Mouse (Mus musculus) forebrain, embryonic 12.5 days (tissue): ENCODE measurements at regions not wholly inside any gene's neighbourhood (a gene's known extent, or its start where the extent isn't known, plus 50 kb on each side); places are given as distances from the start of the nearest gene placed in this dataset.

Experiments used
- ATAC-seq: fragments of 200-750 bp; cut with Nextera tagmentation; 2 replicates; pipeline ENCODE4 v1.8.0; 2017; ENCODE audit warnings: moderate TSS enrichment; ENCODE audit not compliant: low FRiP score
- H3K27ac ChIP-seq: fragments of 300-500 bp; sonication (generic); 2 replicates; pipeline ENCODE4 v1.5.1; 2016; ENCODE audit warnings: mild to moderate bottlenecking
- H3K27me3 ChIP-seq: fragments of 300-500 bp; sonication (generic); 2 replicates; pipeline ENCODE4 v1.6.1; 2016; ENCODE audit warnings: mild to moderate bottlenecking
- H3K36me3 ChIP-seq: fragments of 300-500 bp; sonication (generic); replicated peaks from 2 replicates; pipeline ENCODE4 v1.6.1; 2016; ENCODE audit warnings: mild to moderate bottlenecking
- H3K4me1 ChIP-seq: fragments of 300-500 bp; sonication (generic); 2 replicates; pipeline ENCODE4 v1.6.1; 2016
- H3K4me2 ChIP-seq: fragments of 300-500 bp; sonication (generic); 2 replicates; pipeline ENCODE4 v1.6.1; 2016; ENCODE audit warnings: mild to moderate bottlenecking, moderate library complexity
- H3K4me3 ChIP-seq: fragments of 300-500 bp; sonication (generic); replicated peaks from 2 replicates; pipeline ENCODE4 v1.5.1; 2016; ENCODE audit warnings: mild to moderate bottlenecking
- H3K9ac ChIP-seq: fragments of 300-500 bp; sonication (generic); 2 replicates; pipeline ENCODE4 v1.6.1; 2016; ENCODE audit warnings: mild to moderate bottlenecking
- H3K9me3 ChIP-seq: fragments of 300-500 bp; sonication (generic); 2 replicates; pipeline ENCODE4 v1.6.1; 2016
- WGBS: fragments of 180-500 bp; shearing (Covaris S2); methylation state at CpG from one replicate; pipeline ENCODE4 v1.1.7; 2016; 5-methylcytosine and 5-hydroxymethylcytosine counted together

DNA sequence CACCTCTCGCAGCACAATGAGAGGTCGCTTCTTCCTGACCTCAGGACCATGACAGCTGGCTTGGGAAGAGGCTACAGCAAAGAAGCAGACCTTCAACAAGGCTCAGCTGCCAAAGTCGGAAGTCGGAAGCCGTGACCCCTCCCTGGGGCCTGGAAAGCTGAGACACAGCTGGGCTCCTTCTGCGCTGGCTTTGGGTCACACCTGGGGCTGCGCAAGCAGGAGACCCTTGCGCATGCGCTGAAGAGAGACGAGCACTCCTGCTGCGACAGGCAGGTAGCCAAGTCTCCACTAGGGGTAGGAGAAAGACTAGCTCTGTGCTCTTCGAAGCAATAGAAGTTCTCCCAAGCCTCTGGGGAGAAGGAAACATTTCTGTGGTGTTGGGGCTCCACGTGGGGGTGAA, 109.3 kb upstream of the Dyrk2 start:
- Histone ChIP-seq H3K4me3 (no peak overlapping the region), H3K9me3 (peaks cover 10% of the 10 kb centered on the region; the same call in 1 of the 2 replicates), H3K36me3 (no peaks in the 10 kb centered on the region), H3K4me2 (no peak overlapping the region), H3K4me1 (0 out of 2 replicates have a peak, but pooled peaks cover 6% of the 10 kb centered on the region), H3K9ac (no peak overlapping the region), H3K27ac (no peak overlapping the region), H3K27me3 (peaks cover 9% of the 10 kb centered on the region)
- WGBS = 52% methylated on average over 13 of the region's 13 CpGs
- ATAC-seq = no peak

DNA sequence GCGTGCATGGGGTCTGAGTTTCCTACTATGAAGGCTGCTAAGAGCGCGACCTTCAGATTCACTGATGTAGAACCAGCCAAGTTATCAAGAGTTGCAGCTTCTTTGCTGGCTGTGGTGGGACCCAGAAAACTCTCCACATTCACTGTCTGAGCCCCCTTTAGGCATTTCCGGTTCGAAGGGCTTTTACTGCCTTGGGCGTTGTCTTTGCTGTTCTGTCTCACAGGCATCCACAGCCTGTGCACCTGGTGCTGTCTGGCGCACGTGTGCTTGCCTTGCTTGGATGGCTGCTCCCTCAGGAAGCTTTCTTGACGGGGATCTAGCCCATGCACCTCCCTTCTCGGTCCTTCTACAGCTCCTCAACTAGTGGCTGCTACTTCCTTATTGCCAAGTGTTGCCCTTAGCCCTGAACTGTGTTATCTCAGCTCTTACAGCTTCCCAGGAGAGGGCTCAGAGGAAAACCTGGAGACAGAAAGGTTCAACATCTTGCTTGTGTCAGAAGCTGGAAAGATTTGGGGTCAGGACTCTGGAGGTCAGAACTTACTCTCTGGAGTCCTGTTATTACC, 108.3 kb upstream of the Dyrk2 start:
- H3K4me1 ChIP-seq = 0 out of 2 replicates have a peak, but pooled peaks cover 8% of the 10 kb centered on the region
- H3K27me3 ChIP-seq = peaks cover 9% of the 10 kb centered on the region
- no peak overlapping the region for H3K4me3 ChIP-seq
- no peak overlapping the region for H3K4me2 ChIP-seq
- no peak for ATAC-seq
- H3K9me3 ChIP-seq = 0 out of 2 replicates have a peak, but pooled peaks cover under 1% of the 10 kb centered on the region
- H3K9ac ChIP-seq = no peak overlapping the region
- WGBS = 84% methylated on average over 10 of the region's 10 CpGs
- H3K27ac ChIP-seq = no peak overlapping the region
- no peaks in the 10 kb centered on the region for H3K36me3 ChIP-seq

DNA sequence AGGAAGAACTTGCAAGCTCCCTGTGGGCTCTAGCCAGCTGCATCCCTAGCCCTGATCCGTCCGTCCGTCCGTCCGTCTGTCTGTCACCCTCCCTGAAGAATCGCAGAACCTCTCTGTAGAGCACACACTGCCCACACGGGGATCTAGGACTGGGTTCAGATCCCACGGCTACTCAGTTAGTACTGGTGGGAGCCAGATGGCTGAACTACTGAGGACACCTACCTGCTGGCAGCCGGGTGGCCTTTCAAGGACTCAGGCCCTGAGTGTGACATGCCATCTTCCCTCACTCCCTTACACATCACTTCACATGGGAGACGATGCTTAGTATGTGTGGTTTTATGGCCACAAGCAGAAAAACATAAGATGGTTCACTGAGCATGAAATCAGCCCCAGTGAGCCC, 106.4 kb upstream of the Dyrk2 start:
- Histone ChIP-seq H3K27me3 (peaks cover 9% of the 10 kb centered on the region), H3K9ac (no peak overlapping the region), H3K4me2 (no peak overlapping the region), H3K9me3 (no peaks in the 10 kb centered on the region), H3K27ac (no peak overlapping the region), H3K4me1 (0 out of 2 replicates have a peak, but pooled peaks cover 9% of the 10 kb centered on the region), H3K4me3 (no peak overlapping the region), H3K36me3 (no peaks in the 10 kb centered on the region)
- 82% methylated on average over 10 of the region's 10 CpGs for WGBS
- no peak for ATAC-seq

DNA sequence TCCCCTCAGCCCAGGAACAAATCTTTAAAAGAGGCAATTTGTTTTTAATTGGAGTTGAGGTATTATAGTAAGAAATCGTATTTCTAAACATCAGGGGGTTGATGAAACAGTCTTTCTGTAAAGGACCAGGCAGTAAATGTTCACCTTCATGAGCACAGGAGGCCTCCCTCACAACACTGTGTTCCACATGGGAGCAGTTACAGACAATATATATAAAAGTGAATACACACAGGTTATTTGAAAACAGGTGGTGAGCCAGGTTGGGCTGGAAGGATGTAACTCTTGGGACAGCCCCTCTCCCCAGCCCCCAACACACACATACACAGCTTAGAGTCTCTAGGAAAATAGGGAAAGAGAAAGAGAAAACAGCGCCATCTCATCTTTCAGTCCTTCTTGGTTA, 105.8 kb upstream of the Dyrk2 start:
- Histone ChIP-seq H3K27me3 (peaks cover 11% of the 10 kb centered on the region), H3K4me1 (0 out of 2 replicates have a peak, but pooled peaks cover 9% of the 10 kb centered on the region), H3K4me3 (no peak overlapping the region), H3K9ac (no peak overlapping the region), H3K9me3 (no peaks in the 10 kb centered on the region), H3K4me2 (no peak overlapping the region), H3K27ac (no peak overlapping the region), H3K36me3 (no peaks in the 10 kb centered on the region)
- no peak for ATAC-seq
- WGBS = 79% methylated on average over 2 of the region's 2 CpGs

DNA sequence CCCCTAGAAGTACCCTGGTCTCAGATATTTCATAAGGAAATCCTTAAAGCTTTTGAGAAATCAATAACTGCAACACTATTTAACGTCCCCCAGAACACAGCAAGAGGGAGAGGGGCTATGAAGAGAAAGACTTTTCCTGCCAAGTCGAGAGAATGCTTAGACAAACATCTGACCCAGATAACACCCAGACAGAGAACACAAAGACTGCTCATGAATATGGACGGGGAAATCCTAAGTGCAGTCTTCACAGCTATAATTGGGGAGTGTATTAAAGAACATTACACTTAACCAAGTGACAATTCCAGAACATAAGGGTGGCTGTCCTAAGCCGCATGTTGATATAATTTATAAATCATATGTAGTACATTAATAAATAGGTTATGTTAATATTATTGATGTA, 103.3 kb upstream of the Dyrk2 start:
- H3K9ac ChIP-seq = no peak overlapping the region
- 40% methylated on average over 4 of the region's 4 CpGs for WGBS
- no peaks in the 10 kb centered on the region for H3K36me3 ChIP-seq
- H3K9me3 ChIP-seq = no peaks in the 10 kb centered on the region
- peaks cover 6% of the 10 kb centered on the region; the same call in 1 of the 2 replicates for H3K27me3 ChIP-seq
- H3K4me2 ChIP-seq = no peak overlapping the region
- 0 out of 2 replicates have a peak, but pooled peaks cover 11% of the 10 kb centered on the region for H3K4me1 ChIP-seq
- H3K4me3 ChIP-seq = no peak overlapping the region
- H3K27ac ChIP-seq = no peak overlapping the region
- ATAC-seq = no peak

DNA sequence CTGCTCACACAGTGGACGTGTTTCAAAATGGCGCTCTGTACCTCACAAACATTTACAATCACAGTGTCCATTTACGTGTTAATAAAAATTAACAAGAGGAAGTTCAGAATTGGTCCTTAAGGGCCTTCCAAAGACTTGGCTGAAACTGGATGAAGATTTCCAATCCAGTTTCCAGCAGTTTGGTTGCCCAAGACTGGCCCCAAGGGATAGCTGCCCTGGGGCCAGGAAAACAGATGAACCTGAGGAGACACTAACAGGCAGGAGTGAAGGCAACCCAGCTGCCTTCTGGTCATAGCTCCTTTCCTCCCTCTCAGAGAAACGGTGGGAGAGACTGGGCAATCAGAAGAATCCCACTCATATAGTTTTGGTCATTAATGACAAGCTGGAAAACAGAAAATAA, 102.6 kb upstream of the Dyrk2 start:
- H3K27me3 ChIP-seq = 0 out of 2 replicates have a peak, but pooled peaks cover 3% of the 10 kb centered on the region
- 0 out of 2 replicates have a peak, but pooled peaks cover 11% of the 10 kb centered on the region for H3K4me1 ChIP-seq
- H3K36me3 ChIP-seq = no peaks in the 10 kb centered on the region
- ATAC-seq = no peak
- H3K9ac ChIP-seq = no peak overlapping the region
- 94% methylated on average over 4 of the region's 4 CpGs for WGBS
- H3K4me2 ChIP-seq = no peak overlapping the region
- H3K4me3 ChIP-seq = no peak overlapping the region
- no peaks in the 10 kb centered on the region for H3K9me3 ChIP-seq
- H3K27ac ChIP-seq = no peak overlapping the region

DNA sequence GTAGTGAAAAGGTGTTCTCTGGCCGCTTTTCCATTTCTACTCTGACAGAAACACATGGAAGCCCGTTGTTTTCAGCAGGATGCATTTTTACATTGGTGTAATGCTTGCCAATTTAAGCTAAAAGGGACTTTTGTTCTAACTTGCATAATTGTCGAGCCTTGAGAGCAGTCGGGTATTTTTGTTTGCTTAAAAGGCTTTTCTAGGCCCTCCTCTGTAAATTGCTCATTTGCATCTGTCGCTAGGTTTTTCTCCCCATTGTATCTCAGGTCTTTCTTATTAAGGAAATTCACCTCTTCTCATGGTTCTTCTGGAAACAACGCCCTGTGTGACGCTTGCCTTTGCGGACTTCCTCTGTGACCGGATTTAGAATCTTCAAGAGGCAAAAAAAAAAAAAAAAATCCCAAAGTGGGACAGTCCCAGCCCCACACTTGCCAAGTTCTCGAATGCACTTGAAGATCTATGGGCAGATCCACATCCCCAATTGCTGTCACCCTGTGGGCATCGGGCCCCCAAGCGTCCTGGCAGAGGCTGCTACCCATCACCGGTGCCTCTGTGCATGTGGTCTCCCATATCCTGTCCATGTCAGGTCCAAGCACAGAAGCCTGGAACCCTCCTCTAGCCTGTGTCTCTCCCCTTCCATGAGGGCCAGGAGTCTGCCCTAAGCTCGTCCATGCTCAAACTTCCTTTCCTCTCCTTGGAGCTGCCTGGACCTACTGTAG, 100.6 kb upstream of the Dyrk2 start:
- 42% methylated on average over 14 of the region's 14 CpGs for WGBS
- peak; percentile 65; the same call in 1 of the 2 replicates for ATAC-seq
- Histone ChIP-seq H3K4me3 (no peak overlapping the region), H3K4me2 (no peak overlapping the region), H3K9ac (no peak overlapping the region), H3K9me3 (no peaks in the 10 kb centered on the region), H3K36me3 (no peaks in the 10 kb centered on the region), H3K4me1 (0 out of 2 replicates have a peak, but pooled peaks cover 5% of the 10 kb centered on the region), H3K27me3 (peaks cover 11% of the 10 kb centered on the region), H3K27ac (peak overlapping the region; percentile 25; the same call in 1 of the 2 replicates)

DNA sequence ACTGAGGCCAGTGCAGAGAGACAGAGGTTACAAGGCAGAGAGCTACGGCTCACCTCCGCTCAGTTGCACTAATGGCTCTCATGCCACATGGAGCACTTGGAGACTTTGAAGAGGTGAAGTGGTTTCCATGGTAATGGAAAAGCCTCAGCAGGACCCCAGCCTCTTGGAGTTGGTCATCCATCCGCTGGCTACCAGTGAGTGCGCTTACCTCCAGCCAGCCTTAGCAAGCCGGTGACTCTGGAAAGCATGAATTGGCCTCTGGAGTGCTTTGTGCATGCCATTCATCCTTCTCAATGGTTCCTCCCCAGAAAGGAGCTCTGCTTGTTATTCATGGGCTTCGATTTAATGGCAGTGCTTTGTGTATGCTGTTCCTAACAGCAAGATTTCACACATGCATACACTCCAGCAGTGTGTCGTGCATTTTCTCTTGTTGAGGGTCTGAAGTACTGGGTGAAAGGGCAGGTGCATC, 91.7 kb upstream of the Dyrk2 start:
- Histone ChIP-seq H3K27ac (peak overlapping the region; percentile 46; the same call in 1 of the 2 replicates), H3K4me2 (peak overlapping the region; percentile 1; the same call in 1 of the 2 replicates), H3K9me3 (no peaks in the 10 kb centered on the region), H3K4me3 (no peak overlapping the region), H3K27me3 (peaks cover 43% of the 10 kb centered on the region), H3K9ac (no peak overlapping the region), H3K4me1 (peaks cover 34% of the 10 kb centered on the region), H3K36me3 (no peaks in the 10 kb centered on the region)
- 9% methylated on average over 7 of the region's 7 CpGs for WGBS
- peak; percentile 85 for ATAC-seq

DNA sequence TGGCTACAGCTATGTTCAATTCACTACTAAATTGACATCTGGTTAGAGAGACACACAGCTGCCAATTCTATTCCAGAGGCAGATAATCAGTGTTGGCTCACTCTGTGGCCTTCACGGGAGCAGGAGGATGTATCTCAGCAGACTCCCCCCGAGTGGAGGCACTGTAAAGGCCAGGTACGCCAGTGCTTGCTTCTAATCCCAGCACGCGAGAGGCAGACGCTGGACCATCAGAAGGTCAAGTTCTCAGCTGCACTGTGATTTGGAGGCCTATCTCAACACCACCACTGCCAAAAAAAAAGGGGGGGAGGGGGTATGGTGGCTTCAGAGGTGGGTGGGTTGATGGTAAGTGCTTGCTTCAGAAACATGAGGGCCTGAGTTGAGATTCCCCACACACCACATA, 90.1 kb upstream of the Dyrk2 start:
- Histone ChIP-seq H3K4me1 (peaks cover 34% of the 10 kb centered on the region), H3K36me3 (no peaks in the 10 kb centered on the region), H3K9me3 (no peaks in the 10 kb centered on the region), H3K9ac (no peak overlapping the region), H3K27me3 (peaks cover 47% of the 10 kb centered on the region), H3K27ac (0 out of 2 replicates have a peak overlapping the region, but pooled peaks have one; percentile 27), H3K4me2 (0 out of 2 replicates have a peak overlapping the region, but pooled peaks have one; percentile 1), H3K4me3 (no peak overlapping the region)
- no peak for ATAC-seq
- WGBS = 21% methylated on average over 6 of the region's 6 CpGs

DNA sequence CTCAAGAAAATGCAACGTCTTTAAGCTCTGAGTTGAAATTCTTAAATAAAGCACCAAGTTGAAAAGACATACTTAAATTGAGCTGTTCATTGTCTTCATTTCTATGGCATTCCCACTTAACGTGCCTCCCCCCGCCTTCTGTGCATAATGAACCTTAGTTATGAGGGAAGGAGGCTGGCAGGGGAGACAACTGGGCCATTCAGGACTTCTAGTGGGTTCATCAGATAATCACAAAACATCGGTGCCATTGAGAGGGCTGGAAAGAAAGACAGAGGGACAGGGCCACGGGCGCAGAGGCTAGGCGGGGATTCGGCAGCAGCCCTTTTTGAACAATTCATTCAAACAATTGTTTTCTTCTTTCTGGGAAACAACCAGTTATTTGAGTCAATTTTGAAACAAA, 89.6 kb upstream of the Dyrk2 start:
- H3K27me3 ChIP-seq = peaks cover 48% of the 10 kb centered on the region
- peak; percentile 56 for ATAC-seq
- no peak overlapping the region for H3K9ac ChIP-seq
- 5% methylated on average over 8 of the region's 8 CpGs for WGBS
- H3K4me1 ChIP-seq = peaks cover 34% of the 10 kb centered on the region
- H3K27ac ChIP-seq = 0 out of 2 replicates have a peak overlapping the region, but pooled peaks have one; percentile 27
- H3K9me3 ChIP-seq = no peaks in the 10 kb centered on the region
- no peak overlapping the region for H3K4me3 ChIP-seq
- no peak overlapping the region for H3K4me2 ChIP-seq
- no peaks in the 10 kb centered on the region for H3K36me3 ChIP-seq

DNA sequence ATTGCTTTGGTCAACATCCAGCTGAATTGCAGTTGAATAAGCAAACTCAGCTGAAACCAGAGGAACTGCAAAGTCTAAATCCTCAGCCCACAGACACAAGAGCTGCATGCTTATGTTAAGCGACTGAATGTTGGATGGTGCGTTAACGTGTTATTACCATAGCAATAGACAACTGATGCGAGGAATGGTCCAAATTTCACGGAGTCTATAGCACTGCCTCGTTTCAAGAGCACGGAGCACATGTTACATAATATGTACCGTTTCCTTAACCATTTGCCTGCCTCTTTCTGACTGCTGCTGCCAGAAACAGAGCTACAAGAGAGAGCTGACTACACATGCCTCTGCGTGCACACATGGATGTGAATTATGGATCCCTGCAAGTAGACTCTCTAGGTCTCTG, 86.3 kb upstream of the Dyrk2 start:
- Histone ChIP-seq H3K9ac (no peak overlapping the region), H3K4me2 (no peak overlapping the region), H3K27me3 (peaks cover 57% of the 10 kb centered on the region), H3K36me3 (no peaks in the 10 kb centered on the region), H3K9me3 (no peaks in the 10 kb centered on the region), H3K4me1 (peaks cover 21% of the 10 kb centered on the region), H3K27ac (no peak overlapping the region), H3K4me3 (no peak overlapping the region)
- 77% methylated on average over 9 of the region's 9 CpGs for WGBS
- ATAC-seq = no peak

DNA sequence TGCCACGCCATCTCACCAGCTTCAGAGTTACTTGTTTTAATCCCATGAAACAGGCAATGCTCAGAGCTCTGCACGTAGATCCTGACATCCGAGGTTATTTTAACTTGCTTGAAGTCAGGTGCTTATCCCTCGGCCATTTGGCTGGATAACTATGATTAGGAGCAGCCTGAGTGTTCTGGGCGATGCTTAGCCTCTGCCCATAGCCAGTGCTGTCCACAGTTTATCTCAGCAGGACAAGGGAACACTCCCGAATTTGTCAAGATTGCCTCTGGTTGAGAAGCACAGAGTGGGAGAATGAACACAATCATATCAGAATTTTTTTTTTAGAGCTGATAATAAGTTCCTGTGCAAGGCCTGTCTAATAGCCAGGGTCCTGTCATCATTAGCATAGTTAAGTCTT, 83.4 kb upstream of the Dyrk2 start:
- H3K27me3 ChIP-seq = peaks cover 65% of the 10 kb centered on the region
- WGBS = 91% methylated on average over 6 of the region's 6 CpGs
- no peak overlapping the region for H3K4me2 ChIP-seq
- no peaks in the 10 kb centered on the region for H3K9me3 ChIP-seq
- H3K36me3 ChIP-seq = no peaks in the 10 kb centered on the region
- no peak for ATAC-seq
- no peak overlapping the region for H3K27ac ChIP-seq
- H3K4me3 ChIP-seq = no peak overlapping the region
- H3K9ac ChIP-seq = no peak overlapping the region
- no peaks in the 10 kb centered on the region for H3K4me1 ChIP-seq
